Mouse (Mus musculus): ENCODE measurements around the gene Lrba. TPM values are rescaled to one million over a fixed set of nuclear protein-coding genes. Genes with fewer than 3 reads are reported as not detected.

Lrba gene
- polyA plus RNA-seq, 1 experiment from 2014 or later: 4.1 TPM

DNA sequence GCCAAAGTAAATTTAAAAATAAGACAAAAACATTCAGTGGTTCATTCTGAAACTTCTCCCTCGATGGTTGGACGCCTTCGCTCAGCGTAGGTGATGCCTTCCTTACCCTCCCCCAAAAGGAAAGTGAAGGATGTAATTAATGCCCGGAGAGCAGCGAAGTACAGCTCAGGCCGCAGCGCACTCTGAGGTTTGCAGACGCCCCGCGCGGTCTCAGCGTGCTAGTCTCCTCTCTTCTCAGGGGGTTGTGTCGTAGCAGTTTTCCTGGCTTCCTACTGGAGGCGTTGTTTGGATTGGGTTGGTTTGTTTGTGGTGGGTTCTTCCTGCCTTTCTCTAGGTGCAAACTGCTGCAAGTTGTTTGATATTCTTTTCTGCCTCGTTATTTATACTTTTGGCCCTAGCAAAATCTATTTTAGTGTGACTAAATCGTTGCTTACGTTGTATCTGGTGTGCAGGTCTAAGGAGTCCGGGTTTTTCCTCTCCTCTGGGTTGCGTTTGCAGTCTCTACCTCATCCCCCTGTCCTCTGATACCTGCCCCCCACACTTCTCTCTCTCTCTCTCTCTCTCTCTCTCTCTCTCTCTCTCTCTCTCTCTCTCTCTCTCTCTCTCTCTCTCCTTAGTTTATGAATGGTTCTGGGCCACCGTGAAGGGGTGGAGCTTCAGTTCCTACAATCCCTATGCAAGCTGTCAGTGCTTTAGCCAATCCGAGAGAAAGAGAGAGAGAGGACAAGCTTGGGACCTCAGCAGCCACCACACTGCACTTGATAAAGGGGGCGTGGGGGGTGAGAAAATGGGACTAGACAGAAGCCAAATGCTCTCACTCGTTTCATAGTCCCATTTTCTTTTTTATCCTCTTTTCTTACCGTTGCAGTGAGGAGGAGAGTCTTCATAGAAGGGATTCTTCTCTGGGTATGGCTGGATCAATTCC, 323.9 kb downstream of the Lrba start, which contains the start of gene Mab21l2:
Gene Mab21l2 (minus strand): TSS at position 539 of the 925 bp plus-strand sequence.
- 2% methylated on average over 25 of the region's 25 CpGs for WGBS (ENCODE audit: insufficient replicate concordance)
- Histone ChIP-seq H3K9ac (ENCODE audit: low read depth, low read length) (peak within 1 kb of the TSS; percentile 81), H3K9me3 (replicated peaks; ENCODE audit: control insufficient read depth, low read length) (no peaks in the 10 kb centered on the region), H3K4me3 (ENCODE audit: low read depth, low read length) (peak within 1 kb of the TSS; percentile 64), H3K36me3 (ENCODE audit: control insufficient read depth, insufficient read depth, low read length) (no peaks in the 10 kb centered on the region), H3K27ac (ENCODE audit: low read depth, low read length) (peak within 1 kb of the TSS; percentile 70), H3K4me2 (peak within 1 kb of the TSS; percentile 90), H3K4me1 (ENCODE audit: control insufficient read depth, insufficient read depth, low read length) (peaks cover 8% of the 10 kb centered on the region), H3K27me3 (ENCODE audit: control insufficient read depth, insufficient read depth, low read length) (peaks cover 11% of the 10 kb centered on the region)
- peak; percentile 66; the same call in 1 of the 2 replicates for ATAC-seq (replicated peaks; ENCODE audit: insufficient number of reproducible peaks, low FRiP score, low TSS enrichment)

- Histone ChIP-seq H3K4me1 (ENCODE audit: control insufficient read depth, insufficient read depth, low read length) (peaks cover 8% of the 10 kb centered on the region), H3K36me3 (ENCODE audit: control insufficient read depth, insufficient read depth, low read length) (no peaks in the 10 kb centered on the region), H3K27me3 (ENCODE audit: control insufficient read depth, insufficient read depth, low read length) (peaks cover 11% of the 10 kb centered on the region), H3K4me2 (peak overlapping the region; percentile 71), H3K9ac (ENCODE audit: low read depth, low read length) (peak overlapping the region; percentile 49), H3K27ac (ENCODE audit: low read depth, low read length) (peak overlapping the region; percentile 50; the same call in 1 of the 2 replicates), H3K9me3 (replicated peaks; ENCODE audit: control insufficient read depth, low read length) (no peaks in the 10 kb centered on the region), H3K4me3 (ENCODE audit: low read depth, low read length) (peak overlapping the region; percentile 29)
- ATAC-seq (replicated peaks; ENCODE audit: insufficient number of reproducible peaks, low FRiP score, low TSS enrichment): no peak; the same call in 1 of the 2 replicates
- WGBS (ENCODE audit: insufficient replicate concordance): 2% methylated on average over 22 of the region's 22 CpGs
These were observed 326.0 kb downstream of the Lrba start for GRCm38 (mm10) chr3:86550301-86551010.

DNA sequence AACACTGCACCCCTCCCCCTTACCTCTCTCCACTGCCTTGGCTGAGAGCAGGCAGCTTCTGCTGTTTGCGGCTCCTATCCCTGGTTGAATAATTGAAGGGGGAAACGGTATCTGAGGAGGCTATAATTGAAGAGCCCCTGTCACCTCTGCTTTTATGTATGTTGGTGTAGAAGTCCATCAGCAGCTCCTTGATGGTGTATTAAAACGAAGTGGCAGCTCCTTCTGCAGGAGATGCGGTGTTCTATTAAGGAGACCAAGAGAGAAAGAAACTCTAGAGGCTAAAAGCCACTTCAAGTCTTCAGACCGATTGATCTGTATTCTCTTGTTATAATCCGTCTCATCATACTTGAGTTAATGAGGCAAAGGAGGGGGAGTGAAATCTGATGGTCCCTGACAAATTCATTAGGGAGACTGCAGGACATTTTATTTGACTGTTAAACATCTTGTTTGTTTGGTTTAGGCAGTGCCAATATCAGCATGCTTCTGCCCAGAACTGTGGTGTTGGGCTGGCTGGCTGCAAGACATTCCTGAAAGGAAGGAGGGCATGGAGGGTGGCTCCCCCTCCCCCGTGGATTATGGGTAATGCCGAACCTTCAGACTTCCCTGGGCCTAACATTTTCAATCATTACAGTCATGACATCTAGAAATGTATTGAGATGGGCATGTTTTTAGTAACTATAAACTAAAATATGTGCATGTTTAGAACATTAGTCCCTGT, 326.7 kb downstream of the Lrba start:
- no peak for ATAC-seq (replicated peaks; ENCODE audit: insufficient number of reproducible peaks, low FRiP score, low TSS enrichment)
- H3K4me1 ChIP-seq (ENCODE audit: control insufficient read depth, insufficient read depth, low read length): peaks cover 8% of the 10 kb centered on the region
- WGBS (ENCODE audit: insufficient replicate concordance): 20% methylated on average over 8 of the region's 8 CpGs
- H3K36me3 ChIP-seq (ENCODE audit: control insufficient read depth, insufficient read depth, low read length): no peaks in the 10 kb centered on the region
- H3K9me3 ChIP-seq (replicated peaks; ENCODE audit: control insufficient read depth, low read length): no peaks in the 10 kb centered on the region
- no peak overlapping the region for H3K27ac ChIP-seq (ENCODE audit: low read depth, low read length)
- peaks cover 11% of the 10 kb centered on the region for H3K27me3 ChIP-seq (ENCODE audit: control insufficient read depth, insufficient read depth, low read length)
- peak overlapping the region; percentile 49 for H3K9ac ChIP-seq (ENCODE audit: low read depth, low read length)
- peak overlapping the region; percentile 71 for H3K4me2 ChIP-seq
- H3K4me3 ChIP-seq (ENCODE audit: low read depth, low read length): no peak overlapping the region

GRCm38 (mm10) chr3:86552170-86552569, 327.7 kb downstream of the Lrba start:
- Histone ChIP-seq H3K4me2 (no peak overlapping the region), H3K9ac (ENCODE audit: low read depth, low read length) (no peak overlapping the region), H3K36me3 (ENCODE audit: control insufficient read depth, insufficient read depth, low read length) (no peaks in the 10 kb centered on the region), H3K4me3 (ENCODE audit: low read depth, low read length) (no peak overlapping the region), H3K27ac (ENCODE audit: low read depth, low read length) (no peak overlapping the region), H3K4me1 (ENCODE audit: control insufficient read depth, insufficient read depth, low read length) (peaks cover 10% of the 10 kb centered on the region), H3K9me3 (replicated peaks; ENCODE audit: control insufficient read depth, low read length) (no peaks in the 10 kb centered on the region), H3K27me3 (ENCODE audit: control insufficient read depth, insufficient read depth, low read length) (peaks cover 8% of the 10 kb centered on the region; the same call in 1 of the 2 replicates)
- WGBS (ENCODE audit: insufficient replicate concordance): 42% methylated on average over 5 of the region's 5 CpGs
- ATAC-seq (replicated peaks; ENCODE audit: insufficient number of reproducible peaks, low FRiP score, low TSS enrichment): no peak

DNA sequence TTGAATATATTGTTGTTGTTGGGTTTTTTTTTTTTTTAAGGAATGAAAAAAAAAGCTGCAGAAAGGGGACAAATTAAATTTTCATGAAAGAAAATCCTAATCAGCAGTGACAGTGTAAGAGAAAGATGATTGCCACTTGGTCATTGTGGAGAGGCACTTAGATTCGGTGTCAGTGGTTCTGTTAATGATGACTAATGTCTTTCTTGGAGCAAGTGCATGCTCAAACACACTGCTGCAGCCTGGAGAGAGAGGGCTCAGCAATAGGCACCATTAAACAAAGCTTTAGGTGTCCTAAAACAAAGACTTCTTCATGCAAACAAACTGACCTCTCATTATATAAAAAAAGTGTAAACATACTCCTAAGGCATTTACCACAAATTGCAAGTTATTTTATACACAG, 334.5 kb downstream of the Lrba start:
- no peak for ATAC-seq (replicated peaks; ENCODE audit: insufficient number of reproducible peaks, low FRiP score, low TSS enrichment)
- Histone ChIP-seq H3K27ac (ENCODE audit: low read depth, low read length) (no peak overlapping the region), H3K4me2 (no peak overlapping the region), H3K9ac (ENCODE audit: low read depth, low read length) (no peak overlapping the region), H3K36me3 (ENCODE audit: control insufficient read depth, insufficient read depth, low read length) (no peaks in the 10 kb centered on the region), H3K4me3 (ENCODE audit: low read depth, low read length) (no peak overlapping the region), H3K9me3 (replicated peaks; ENCODE audit: control insufficient read depth, low read length) (no peaks in the 10 kb centered on the region), H3K4me1 (ENCODE audit: control insufficient read depth, insufficient read depth, low read length) (0 out of 2 replicates have a peak, but pooled peaks cover 2% of the 10 kb centered on the region), H3K27me3 (ENCODE audit: control insufficient read depth, insufficient read depth, low read length) (no peaks in the 10 kb centered on the region)
- 33% methylated on average over 1 of the region's 1 CpGs for WGBS (ENCODE audit: insufficient replicate concordance)

- ATAC-seq (replicated peaks; ENCODE audit: insufficient number of reproducible peaks, low FRiP score, low TSS enrichment): no peak
- H3K27me3 ChIP-seq (ENCODE audit: control insufficient read depth, insufficient read depth, low read length): no peaks in the 10 kb centered on the region
- H3K27ac ChIP-seq (ENCODE audit: low read depth, low read length): no peak overlapping the region
- no peak overlapping the region for H3K4me3 ChIP-seq (ENCODE audit: low read depth, low read length)
- WGBS (ENCODE audit: insufficient replicate concordance): 71% methylated on average over 4 of the region's 4 CpGs
- H3K4me2 ChIP-seq: no peak overlapping the region
- no peaks in the 10 kb centered on the region for H3K36me3 ChIP-seq (ENCODE audit: control insufficient read depth, insufficient read depth, low read length)
- H3K9me3 ChIP-seq (replicated peaks; ENCODE audit: control insufficient read depth, low read length): no peaks in the 10 kb centered on the region
- H3K9ac ChIP-seq (ENCODE audit: low read depth, low read length): no peak overlapping the region
- H3K4me1 ChIP-seq (ENCODE audit: control insufficient read depth, insufficient read depth, low read length): 0 out of 2 replicates have a peak, but pooled peaks cover 2% of the 10 kb centered on the region
These were observed 335.2 kb downstream of the Lrba start for GRCm38 (mm10) chr3:86559635-86560034.

- Histone ChIP-seq H3K4me2 (no peak overlapping the region), H3K36me3 (ENCODE audit: control insufficient read depth, insufficient read depth, low read length) (no peaks in the 10 kb centered on the region), H3K9me3 (replicated peaks; ENCODE audit: control insufficient read depth, low read length) (no peaks in the 10 kb centered on the region), H3K4me1 (ENCODE audit: control insufficient read depth, insufficient read depth, low read length) (0 out of 2 replicates have a peak, but pooled peaks cover 2% of the 10 kb centered on the region), H3K27me3 (ENCODE audit: control insufficient read depth, insufficient read depth, low read length) (no peaks in the 10 kb centered on the region), H3K4me3 (ENCODE audit: low read depth, low read length) (no peak overlapping the region), H3K27ac (ENCODE audit: low read depth, low read length) (no peak overlapping the region), H3K9ac (ENCODE audit: low read depth, low read length) (no peak overlapping the region)
- no peak for ATAC-seq (replicated peaks; ENCODE audit: insufficient number of reproducible peaks, low FRiP score, low TSS enrichment)
- 82% methylated on average over 4 of the region's 4 CpGs for WGBS (ENCODE audit: insufficient replicate concordance)
These were observed 336.0 kb downstream of the Lrba start for GRCm38 (mm10) chr3:86560281-86561022.

GRCm38 (mm10) chr3:86561023-86561344, 336.5 kb downstream of the Lrba start:
- H3K9me3 ChIP-seq (replicated peaks; ENCODE audit: control insufficient read depth, low read length): no peaks in the 10 kb centered on the region
- H3K4me1 ChIP-seq (ENCODE audit: control insufficient read depth, insufficient read depth, low read length): 0 out of 2 replicates have a peak, but pooled peaks cover 2% of the 10 kb centered on the region
- no peak overlapping the region for H3K4me3 ChIP-seq (ENCODE audit: low read depth, low read length)
- H3K36me3 ChIP-seq (ENCODE audit: control insufficient read depth, insufficient read depth, low read length): no peaks in the 10 kb centered on the region
- H3K9ac ChIP-seq (ENCODE audit: low read depth, low read length): no peak overlapping the region
- 78% methylated on average over 1 of the region's 1 CpGs for WGBS (ENCODE audit: insufficient replicate concordance)
- no peak overlapping the region for H3K4me2 ChIP-seq
- no peaks in the 10 kb centered on the region for H3K27me3 ChIP-seq (ENCODE audit: control insufficient read depth, insufficient read depth, low read length)
- no peak overlapping the region for H3K27ac ChIP-seq (ENCODE audit: low read depth, low read length)
- ATAC-seq (replicated peaks; ENCODE audit: insufficient number of reproducible peaks, low FRiP score, low TSS enrichment): no peak

Measured in heart, embryonic 11.5 days (tissue).